Mouse (Mus musculus): ENCODE measurements at regions not wholly inside any gene's neighbourhood (a gene's known extent, or its start where the extent isn't known, plus 50 kb on each side); places are given as distances from the start of the nearest gene placed in this dataset.
A peak's percentile ranks its signal among the peaks of the same experiment; 100 is the strongest.

DNA sequence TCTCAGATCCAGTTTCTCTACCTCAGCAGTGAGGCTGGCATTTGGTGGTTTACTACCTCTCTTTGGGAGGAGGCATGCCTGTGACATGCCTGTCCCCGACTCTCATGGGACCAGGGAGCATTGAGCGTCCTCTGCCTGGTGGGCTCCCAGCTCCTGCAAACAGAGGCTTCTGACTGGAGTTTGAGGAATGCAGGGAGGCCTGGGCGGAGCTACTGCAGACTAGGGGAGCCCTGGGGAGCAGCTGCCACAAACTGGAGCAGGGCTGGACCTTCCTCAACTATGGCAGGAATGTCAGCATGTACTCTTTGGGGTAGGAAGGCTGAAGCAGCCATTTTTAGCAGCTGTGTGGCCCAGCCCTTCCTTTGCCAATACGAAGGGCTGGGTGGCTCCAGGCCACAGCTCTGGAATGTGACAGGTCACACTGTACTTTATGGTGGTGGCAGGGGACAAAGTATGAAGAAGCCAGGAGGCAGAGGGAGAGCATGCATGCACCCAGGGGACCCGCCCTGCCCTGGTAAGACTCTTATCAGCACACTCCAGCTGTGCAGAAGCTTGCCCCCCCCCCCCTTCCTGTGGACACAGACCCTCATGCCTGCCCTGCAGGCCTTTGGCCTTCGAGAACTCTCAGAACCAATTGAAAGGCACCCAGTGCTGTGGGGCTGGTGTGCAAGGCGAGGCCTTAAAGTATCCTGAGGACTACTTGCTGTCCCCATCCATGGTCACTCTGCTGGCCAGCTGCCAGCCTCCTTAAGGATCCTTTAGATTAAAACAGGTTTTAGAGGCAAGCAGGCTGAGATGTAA is 129.5 kb downstream of the Gadd45g start:
- 69% methylated on average over 7 of the region's 7 CpGs for WGBS
- no peaks in the 10 kb centered on the region for H3K4me1 ChIP-seq (ENCODE audit: control insufficient read depth, insufficient read depth, insufficient read length)
- H3K27ac ChIP-seq (ENCODE audit: insufficient read depth, low read length): no peak overlapping the region
- H3K4me3 ChIP-seq (ENCODE audit: extremely low read depth, insufficient read depth, insufficient read length): no peak overlapping the region
- no peak for DNase-seq (ENCODE audit: low read depth in 1 of 2, low spot score in 2 of 2)
- H3K27me3 ChIP-seq (ENCODE audit: control insufficient read depth, insufficient read depth, low read length): no peaks in the 10 kb centered on the region
- no peaks in the 10 kb centered on the region for H3K36me3 ChIP-seq (ENCODE audit: control insufficient read depth, insufficient read depth, low read length)
- TF ChIP-seq POLR2A (IDR thresholded peaks at IDR 0.05; ENCODE audit: low read depth, low read length): no peak
- no peak for TF ChIP-seq CTCF (IDR thresholded peaks at IDR 0.05; ENCODE audit: extremely low read depth, insufficient read depth, insufficient read length, insufficient replicate concordance)

- H3K27ac ChIP-seq (ENCODE audit: insufficient read depth, low read length): no peak overlapping the region
These were observed 130.2 kb downstream of the Gadd45g start for GRCm38 (mm10) chr13:51976620-51977214.

DNA sequence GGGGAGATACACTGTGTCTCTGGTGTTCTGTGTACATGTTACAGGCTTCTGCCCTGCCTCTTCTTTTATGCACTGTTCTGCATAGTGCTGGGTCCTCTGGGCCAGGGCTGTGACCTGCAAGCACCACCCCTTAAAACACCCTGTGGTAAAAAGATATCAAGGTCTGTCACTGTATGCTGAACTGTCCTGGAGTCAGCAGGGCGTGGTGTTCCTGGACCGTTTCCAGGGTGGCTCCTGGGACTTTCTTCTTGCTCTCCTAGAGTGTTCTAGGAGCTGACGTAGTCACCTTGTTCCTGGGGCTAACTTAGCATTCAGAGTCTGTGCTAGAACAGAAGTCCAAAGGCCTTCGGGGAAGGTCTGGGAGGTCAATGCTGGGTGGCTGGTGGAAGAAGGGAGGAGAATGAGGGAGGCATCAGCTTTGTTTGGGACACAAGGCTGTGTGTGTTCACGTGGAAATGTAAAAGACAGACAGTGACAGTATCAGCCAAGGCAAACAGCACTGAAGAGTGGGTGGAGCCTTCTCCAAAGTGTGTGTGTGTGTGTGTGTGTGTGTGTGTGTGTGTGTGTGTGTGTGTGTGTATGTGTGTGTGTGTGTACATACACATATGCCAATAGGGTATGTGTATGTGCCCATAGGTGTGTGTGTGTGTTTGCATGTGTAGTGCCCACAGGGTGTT is 133.0 kb downstream of the Gadd45g start:
- Histone ChIP-seq H3K27me3 (ENCODE audit: control insufficient read depth, insufficient read depth, low read length) (no peaks in the 10 kb centered on the region), H3K36me3 (ENCODE audit: control insufficient read depth, insufficient read depth, low read length) (no peaks in the 10 kb centered on the region), H3K27ac (ENCODE audit: insufficient read depth, low read length) (peak overlapping the region; percentile 17), H3K4me1 (ENCODE audit: control insufficient read depth, insufficient read depth, insufficient read length) (no peaks in the 10 kb centered on the region), H3K4me3 (ENCODE audit: extremely low read depth, insufficient read depth, insufficient read length) (no peak overlapping the region)
- 80% methylated on average over 5 of the region's 5 CpGs for WGBS
- TF ChIP-seq CTCF (IDR thresholded peaks at IDR 0.05; ENCODE audit: extremely low read depth, insufficient read depth, insufficient read length, insufficient replicate concordance) (no peak), POLR2A (IDR thresholded peaks at IDR 0.05; ENCODE audit: low read depth, low read length) (no peak)
- no peak for DNase-seq (ENCODE audit: low read depth in 1 of 2, low spot score in 2 of 2)

More at GRCm38 (mm10) chr13:51976620-51977214, 130.2 kb downstream of the Gadd45g start:
- TF ChIP-seq CTCF (IDR thresholded peaks at IDR 0.05; ENCODE audit: extremely low read depth, insufficient read depth, insufficient read length, insufficient replicate concordance) (no peak), POLR2A (IDR thresholded peaks at IDR 0.05; ENCODE audit: low read depth, low read length) (no peak)
- no peaks in the 10 kb centered on the region for H3K4me1 ChIP-seq (ENCODE audit: control insufficient read depth, insufficient read depth, insufficient read length)
- no peak overlapping the region for H3K4me3 ChIP-seq (ENCODE audit: extremely low read depth, insufficient read depth, insufficient read length)
- no peaks in the 10 kb centered on the region for H3K36me3 ChIP-seq (ENCODE audit: control insufficient read depth, insufficient read depth, low read length)
- WGBS: 84% methylated on average over 6 of the region's 6 CpGs
- no peak for DNase-seq (ENCODE audit: low read depth in 1 of 2, low spot score in 2 of 2)
- no peaks in the 10 kb centered on the region for H3K27me3 ChIP-seq (ENCODE audit: control insufficient read depth, insufficient read depth, low read length)

DNA sequence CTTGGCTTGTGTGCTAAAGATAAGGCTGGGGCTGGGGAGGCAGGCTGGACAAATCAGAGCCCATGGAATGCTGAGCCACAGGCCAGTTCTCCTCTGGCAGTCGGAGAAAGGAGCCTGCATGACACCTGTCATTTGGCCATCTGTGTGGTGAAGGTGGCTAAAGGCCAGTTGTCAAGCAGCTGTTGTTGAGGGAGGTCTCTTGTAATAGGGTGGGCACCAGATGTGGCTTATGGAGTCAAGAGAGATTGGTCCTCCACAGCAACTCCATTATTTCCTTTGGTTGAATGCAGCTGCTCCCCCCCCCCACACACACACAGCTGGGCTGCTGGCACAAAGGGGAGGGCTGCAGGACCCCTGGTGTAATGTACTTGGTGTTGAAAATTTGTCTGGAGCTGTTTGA is 133.9 kb downstream of the Gadd45g start:
- no peaks in the 10 kb centered on the region for H3K4me1 ChIP-seq (ENCODE audit: control insufficient read depth, insufficient read depth, insufficient read length)
- H3K4me3 ChIP-seq (ENCODE audit: extremely low read depth, insufficient read depth, insufficient read length): no peak overlapping the region
- H3K36me3 ChIP-seq (ENCODE audit: control insufficient read depth, insufficient read depth, low read length): no peaks in the 10 kb centered on the region
- 90% methylated on average over 1 of the region's 1 CpGs for WGBS
- TF ChIP-seq POLR2A (IDR thresholded peaks at IDR 0.05; ENCODE audit: low read depth, low read length) (no peak), CTCF (IDR thresholded peaks at IDR 0.05; ENCODE audit: extremely low read depth, insufficient read depth, insufficient read length, insufficient replicate concordance) (no peak)
- no peaks in the 10 kb centered on the region for H3K27me3 ChIP-seq (ENCODE audit: control insufficient read depth, insufficient read depth, low read length)
- DNase-seq (ENCODE audit: low read depth in 1 of 2, low spot score in 2 of 2): no peak
- H3K27ac ChIP-seq (ENCODE audit: insufficient read depth, low read length): no peak overlapping the region

- no peaks in the 10 kb centered on the region for H3K4me1 ChIP-seq (ENCODE audit: control insufficient read depth, insufficient read depth, insufficient read length)
- H3K4me3 ChIP-seq (ENCODE audit: extremely low read depth, insufficient read depth, insufficient read length): no peak overlapping the region
- H3K36me3 ChIP-seq (ENCODE audit: control insufficient read depth, insufficient read depth, low read length): no peaks in the 10 kb centered on the region
- TF ChIP-seq POLR2A (IDR thresholded peaks at IDR 0.05; ENCODE audit: low read depth, low read length): no peak
- TF ChIP-seq CTCF (IDR thresholded peaks at IDR 0.05; ENCODE audit: extremely low read depth, insufficient read depth, insufficient read length, insufficient replicate concordance): no peak
- WGBS: 88% methylated on average over 8 of the region's 8 CpGs
- H3K27me3 ChIP-seq (ENCODE audit: control insufficient read depth, insufficient read depth, low read length): no peaks in the 10 kb centered on the region
- DNase-seq (ENCODE audit: low read depth in 1 of 2, low spot score in 2 of 2): no peak
- no peak overlapping the region for H3K27ac ChIP-seq (ENCODE audit: insufficient read depth, low read length)
These were observed 136.5 kb downstream of the Gadd45g start for GRCm38 (mm10) chr13:51983002-51983401.

- H3K27ac ChIP-seq (ENCODE audit: insufficient read depth, low read length): no peak overlapping the region
- H3K4me3 ChIP-seq (ENCODE audit: extremely low read depth, insufficient read depth, insufficient read length): no peak overlapping the region
- no peaks in the 10 kb centered on the region for H3K27me3 ChIP-seq (ENCODE audit: control insufficient read depth, insufficient read depth, low read length)
- no peak for TF ChIP-seq POLR2A (IDR thresholded peaks at IDR 0.05; ENCODE audit: low read depth, low read length)
- no peak for TF ChIP-seq CTCF (IDR thresholded peaks at IDR 0.05; ENCODE audit: extremely low read depth, insufficient read depth, insufficient read length, insufficient replicate concordance)
- H3K4me1 ChIP-seq (ENCODE audit: control insufficient read depth, insufficient read depth, insufficient read length): no peaks in the 10 kb centered on the region
- no peaks in the 10 kb centered on the region for H3K36me3 ChIP-seq (ENCODE audit: control insufficient read depth, insufficient read depth, low read length)
- WGBS: 65% methylated on average over 5 of the region's 5 CpGs
- no peak for DNase-seq (ENCODE audit: low read depth in 1 of 2, low spot score in 2 of 2)
These were observed 137.1 kb downstream of the Gadd45g start for GRCm38 (mm10) chr13:51983575-51983974.

All from spleen, adult 2 months (tissue).